Mouse (Mus musculus) lung, adult 2 months (tissue): ENCODE measurements around the gene Fbxo36.

Experiments
- CTCF ChIP-seq: fragments of 200-500 bp; IDR thresholded peaks from 2 replicates; pipeline ENCODE4 v1.5.1; 2011; ENCODE audit warnings: mild to moderate bottlenecking, low read length, control low read depth; ENCODE audit not compliant: insufficient read depth
- POLR2A ChIP-seq: fragments of 200-500 bp; IDR thresholded peaks from 2 replicates; pipeline ENCODE4 v1.6.1; 2011; ENCODE audit warnings: low read depth, mild to moderate bottlenecking, control low read depth, low read length, borderline replicate concordance; ENCODE audit errors: extremely low read depth

DNA sequence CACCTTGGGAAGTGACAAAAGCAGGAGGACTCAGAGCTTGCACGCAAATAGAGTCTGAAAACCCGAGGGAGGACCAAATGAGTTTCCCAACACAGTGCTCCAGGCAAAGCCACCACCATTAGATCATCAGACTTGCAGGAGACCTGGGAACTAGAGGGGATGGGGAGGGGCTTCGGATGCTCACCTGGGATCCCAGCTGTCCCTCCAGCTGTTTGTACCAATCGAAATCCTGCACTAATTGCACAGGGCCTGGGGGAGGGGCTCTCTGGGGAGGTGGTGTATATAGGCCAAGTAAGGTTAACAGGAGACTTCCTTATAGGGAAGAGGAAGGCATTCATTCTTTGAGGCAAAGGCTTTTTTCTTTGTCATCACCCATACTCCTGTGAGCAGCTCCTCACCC is 29.2 kb downstream of the Fbxo36 start:
- no peak for TF ChIP-seq CTCF
- no peak for TF ChIP-seq POLR2A
